Mouse (Mus musculus): Measurements from ENCODE around the gene Ccdc65.
"Not testable (repeated sequence)": the region's sequence is repeated elsewhere in the genome, so short reads cannot be mapped to it uniquely, and the experiment has no call there.

The Ccdc65 gene

DNA sequence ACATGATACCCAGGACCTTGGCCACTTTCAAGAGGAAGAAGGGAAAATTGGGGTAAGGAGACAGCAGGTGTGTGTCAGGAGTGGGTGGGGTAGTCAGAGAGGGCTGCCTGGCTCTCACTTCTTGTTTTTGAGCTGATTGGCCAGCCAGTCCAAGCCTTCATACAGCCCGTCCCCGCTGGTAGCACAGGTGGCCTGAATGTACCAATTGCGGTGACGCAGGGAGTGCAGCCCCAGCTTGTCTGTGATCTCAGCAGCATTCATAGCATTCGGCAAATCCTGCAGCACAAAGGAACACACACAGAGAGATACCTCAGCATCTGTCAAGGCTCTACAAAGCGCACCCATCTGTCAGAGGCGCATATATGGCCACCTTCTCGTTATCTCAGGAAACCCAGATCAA, 32.2 kb downstream of the Ccdc65 start:
- no peak for DNase-seq

DNA sequence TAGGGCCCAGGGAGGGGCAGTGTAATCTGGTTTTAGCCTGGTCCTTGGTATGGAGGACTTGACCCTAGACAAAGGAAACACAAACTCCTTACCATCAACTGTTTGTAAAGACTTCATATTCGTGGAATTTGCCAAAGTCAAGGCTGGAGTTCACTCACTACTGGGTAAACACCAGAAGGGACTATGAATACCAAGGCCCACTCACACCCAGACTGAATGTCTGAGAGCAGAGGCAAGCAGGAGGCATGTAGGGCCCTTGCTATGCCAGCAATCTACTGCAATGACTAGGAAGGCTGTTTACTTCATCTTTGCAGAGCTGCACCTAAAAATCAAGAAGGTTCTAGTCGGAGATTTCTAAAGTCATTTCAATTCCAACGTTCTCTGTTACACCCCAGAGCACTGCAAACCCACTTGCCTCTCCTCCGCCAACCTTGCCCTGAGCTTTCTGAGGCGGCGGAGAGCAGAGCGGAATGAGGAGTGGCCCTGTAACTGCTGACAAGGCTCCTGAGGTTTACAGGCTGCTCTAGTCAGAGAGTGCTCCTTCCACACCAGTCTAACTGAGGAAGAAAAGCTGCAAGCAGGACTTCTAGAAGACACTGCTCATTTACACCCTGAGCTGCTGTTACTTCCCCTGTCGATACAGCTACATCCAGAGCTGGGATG, 34.9 kb downstream of the Ccdc65 start:
- no peak for DNase-seq

DNA sequence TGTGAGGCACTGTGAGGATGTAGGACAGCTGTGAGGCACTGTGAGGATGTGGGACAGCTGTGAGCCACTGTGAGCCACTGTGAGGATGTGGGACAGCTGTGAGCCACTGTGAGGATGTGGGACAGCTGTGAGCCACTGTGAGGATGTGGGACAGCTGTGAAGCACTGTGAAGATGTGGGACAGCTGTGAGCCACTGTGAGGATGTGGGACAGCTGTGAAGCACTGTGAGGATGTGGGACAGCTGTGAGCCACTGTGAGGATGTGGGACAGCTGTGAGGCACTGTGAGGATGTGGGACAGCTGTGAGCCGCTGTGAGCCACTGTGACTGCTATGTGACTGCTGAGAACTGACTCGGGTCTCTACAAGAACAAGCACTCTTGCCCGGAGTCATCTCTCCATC, 35.9 kb downstream of the Ccdc65 start:
- not testable (repeated sequence) for DNase-seq

DNA sequence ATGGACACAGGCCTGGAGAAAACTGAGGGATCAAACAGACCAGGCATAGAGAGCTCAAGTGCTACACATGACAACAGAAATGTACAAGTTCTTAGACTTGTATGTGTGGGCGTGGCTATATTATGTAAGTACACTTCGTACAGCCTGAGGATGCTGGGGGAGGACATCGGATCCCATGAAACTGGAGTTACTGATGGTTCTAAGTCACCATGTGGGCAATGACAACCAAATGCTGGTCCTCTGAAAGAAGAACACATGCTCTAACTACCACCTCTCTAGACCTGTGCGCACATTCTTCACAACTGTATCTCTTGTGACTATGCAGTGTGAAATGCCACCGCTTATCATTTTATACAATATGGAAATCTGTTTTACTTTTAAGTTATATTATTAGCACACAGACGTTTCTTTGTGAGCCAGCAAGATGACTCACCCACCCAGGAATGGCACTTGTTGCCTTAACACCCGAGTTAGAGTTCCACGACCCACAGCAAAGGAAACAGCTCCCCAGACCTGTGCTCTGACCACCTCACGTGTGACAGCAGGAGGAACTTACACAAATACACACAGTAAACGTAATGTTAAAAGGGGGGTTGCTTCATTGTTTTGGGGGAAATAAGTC, 38.4 kb downstream of the Ccdc65 start:
- DNase-seq = no peak

DNA sequence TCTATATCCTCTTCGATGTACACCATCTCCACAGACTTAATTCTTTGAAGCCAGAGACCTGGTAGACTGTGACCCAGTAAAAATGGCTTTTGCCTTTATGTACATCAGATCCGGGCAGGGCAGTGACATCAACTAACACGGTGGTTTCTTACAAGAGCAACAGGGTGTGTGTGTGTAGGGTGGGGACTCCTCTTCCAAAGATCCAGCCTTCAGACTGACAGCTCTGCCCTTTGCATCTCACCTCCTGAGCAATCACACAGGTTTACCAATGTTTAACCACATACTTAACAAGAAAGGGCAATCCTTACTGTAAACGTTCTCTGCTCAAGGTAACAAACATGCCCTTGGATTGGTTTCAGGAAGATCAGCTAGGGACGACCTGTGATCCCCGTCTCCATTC, 39.3 kb downstream of the Ccdc65 start:
- no peak for DNase-seq

DNA sequence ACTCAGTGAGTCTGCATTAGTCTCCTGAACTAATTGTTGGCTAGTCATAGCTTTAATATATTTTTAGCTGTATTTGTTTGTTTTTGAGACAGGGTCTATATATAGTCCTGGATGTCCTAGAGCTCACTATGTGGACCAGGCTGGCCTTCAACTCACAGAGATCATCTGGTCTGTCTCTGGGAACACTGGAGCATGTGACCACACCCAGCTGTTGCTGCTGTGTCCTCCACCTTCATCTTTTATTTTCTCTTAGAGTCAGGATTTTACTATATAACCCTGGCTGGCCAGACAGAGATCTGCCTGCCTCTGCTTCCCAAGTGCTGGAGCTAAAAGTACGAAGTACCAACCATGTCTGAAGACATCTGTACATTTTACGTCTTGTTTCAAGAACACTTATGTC, 41.1 kb downstream of the Ccdc65 start:
- DNase-seq = no peak

DNA sequence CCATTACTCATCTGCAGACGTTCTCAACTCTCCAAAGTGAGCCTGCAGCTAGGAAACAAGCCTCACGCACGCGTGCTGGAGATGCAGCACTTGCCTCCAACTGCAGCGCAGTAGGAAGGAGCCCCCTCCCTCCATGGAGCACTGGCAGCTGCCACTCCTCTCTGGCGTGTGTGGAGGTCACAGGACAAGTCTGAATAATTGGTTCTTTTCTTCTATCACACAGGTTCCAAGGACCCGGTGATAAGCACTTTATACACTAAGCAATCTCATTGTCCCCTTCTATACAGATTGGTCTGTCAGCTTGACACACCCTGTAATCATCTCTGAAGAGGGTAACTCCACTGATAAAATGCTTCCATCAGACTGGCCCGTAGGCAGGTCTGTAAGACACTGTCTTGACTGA, 45.0 kb downstream of the Ccdc65 start:
- no peak for DNase-seq

DNA sequence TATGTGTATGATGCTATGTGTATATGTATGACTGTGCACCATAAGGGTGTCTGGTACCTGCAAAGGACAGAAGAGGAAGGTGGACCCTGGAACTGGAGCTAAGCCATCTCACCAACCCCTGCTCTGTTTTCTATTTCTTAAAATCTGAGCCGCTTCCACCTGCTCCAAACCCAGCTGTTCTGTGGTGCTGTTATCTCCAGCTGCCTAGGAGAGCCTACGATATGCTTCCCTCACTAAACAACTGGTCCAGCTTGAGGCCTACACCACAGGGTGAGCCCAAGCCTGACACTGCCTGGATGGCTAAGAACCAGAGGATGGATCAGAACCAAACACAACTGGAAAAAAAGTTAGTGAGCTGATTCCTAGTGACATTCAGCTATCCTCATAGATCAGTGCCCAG, 46.1 kb downstream of the Ccdc65 start:
- DNase-seq = no peak

DNA sequence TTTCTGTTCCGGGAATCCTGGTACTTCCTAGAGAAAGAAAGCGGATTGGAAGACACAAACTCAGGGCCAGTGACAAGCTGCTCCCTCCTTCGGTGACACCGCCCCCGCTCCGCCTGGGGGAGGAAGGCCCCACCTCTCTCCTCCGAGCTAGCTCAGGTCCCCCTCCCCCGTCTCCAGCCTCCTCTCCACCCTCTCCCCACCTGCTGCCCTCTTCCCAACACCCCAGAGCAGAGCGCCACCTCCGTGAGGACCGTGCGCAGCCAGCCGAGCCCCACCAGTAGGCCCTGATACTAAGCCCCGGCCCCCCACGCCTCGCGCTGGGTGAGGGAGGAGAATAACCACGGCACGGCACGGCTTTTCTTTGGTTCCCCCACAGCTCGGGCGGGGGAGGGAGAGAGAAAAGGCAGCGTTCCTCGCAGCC, 54.2 kb downstream of the Ccdc65 start:
- peak; percentile 56 to 57 for DNase-seq

DNA sequence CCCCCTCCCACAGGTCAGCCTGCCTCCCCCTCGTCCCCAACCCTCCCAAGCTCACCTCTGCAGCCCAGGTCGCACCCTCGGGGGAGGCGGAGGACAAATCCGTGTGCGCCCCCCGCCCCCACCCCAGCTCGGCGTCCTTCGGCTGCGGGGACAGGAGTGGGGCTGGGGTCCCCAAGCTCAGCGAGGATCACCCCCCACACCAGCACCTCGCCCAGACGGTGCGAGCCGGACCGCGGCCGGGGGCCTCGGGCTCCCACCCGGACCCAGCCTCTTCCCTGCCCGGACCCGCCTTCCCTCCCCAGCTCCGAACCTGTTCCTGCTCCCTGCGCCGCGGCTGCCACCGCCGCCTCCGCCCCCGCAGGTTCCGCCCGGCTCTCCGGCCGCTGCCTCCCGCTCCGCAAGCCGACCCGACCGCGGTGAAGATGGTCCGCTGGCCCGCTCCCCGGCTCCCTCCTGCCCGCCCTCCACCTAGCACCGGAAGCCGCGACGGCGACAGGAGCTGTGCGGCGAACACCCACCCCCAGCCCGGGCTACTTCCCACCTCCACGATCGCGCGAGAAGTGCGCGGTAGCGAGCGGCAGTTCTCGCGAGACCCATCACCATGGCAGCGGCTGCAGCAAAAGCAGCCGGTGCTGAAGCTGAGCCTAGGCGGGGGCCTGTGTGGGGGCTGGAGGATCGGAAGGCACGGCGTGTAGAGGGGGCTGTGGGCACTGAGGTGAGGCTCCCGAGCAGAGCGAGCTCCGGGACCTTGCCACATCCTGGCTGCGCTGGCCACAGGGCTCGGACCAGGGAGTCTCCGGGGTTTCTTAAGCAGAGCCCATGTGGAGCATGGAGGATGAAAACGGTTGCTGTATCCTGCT, 54.9 kb downstream of the Ccdc65 start, which contains the start of gene Arf3:
TSS of gene Arf3 (minus strand) at position 545 of the 860 bp plus-strand sequence.
- peak; percentile 96 for DNase-seq

DNA sequence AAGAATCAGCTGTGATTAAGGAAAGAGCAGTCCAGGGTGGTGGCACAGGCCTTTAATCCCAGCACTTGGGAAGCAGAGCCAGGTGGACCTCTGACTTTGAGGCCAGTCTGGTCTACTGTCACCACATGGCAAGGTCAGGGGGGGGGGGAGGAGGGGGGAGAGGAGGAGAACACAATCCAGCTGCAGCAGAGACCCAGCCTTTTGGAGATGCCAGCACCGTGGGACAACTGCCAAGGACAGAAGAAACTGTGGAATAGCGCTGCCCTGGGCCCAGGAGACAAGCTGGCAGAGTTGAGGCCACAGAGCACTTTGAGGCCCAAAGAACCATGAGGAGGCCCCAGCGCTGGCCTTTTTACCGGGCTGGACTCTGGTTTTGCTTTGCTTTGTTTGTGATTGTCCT, 57.9 kb downstream of the Ccdc65 start:
- DNase-seq = no peak

DNA sequence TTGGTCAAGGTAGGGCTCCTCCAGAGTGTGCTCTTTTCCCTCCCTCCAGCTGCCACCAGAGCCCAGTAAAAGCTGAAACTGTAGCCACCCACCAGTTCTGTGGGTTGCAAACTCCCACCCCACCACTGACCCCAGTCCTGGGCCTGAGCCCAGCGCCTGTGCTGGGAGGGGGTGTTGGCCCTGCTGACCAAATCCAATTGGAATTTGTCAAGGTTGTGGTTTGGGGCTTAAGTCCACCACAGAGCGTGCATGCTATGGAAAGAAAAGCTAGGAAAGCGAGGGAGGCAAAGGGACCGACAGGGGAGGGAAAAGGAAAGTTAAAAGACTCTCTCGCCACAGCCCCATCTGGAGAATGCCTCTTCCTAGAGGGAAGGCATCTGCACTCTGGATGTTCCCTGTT, 60.3 kb downstream of the Ccdc65 start:
- DNase-seq = no peak

DNA sequence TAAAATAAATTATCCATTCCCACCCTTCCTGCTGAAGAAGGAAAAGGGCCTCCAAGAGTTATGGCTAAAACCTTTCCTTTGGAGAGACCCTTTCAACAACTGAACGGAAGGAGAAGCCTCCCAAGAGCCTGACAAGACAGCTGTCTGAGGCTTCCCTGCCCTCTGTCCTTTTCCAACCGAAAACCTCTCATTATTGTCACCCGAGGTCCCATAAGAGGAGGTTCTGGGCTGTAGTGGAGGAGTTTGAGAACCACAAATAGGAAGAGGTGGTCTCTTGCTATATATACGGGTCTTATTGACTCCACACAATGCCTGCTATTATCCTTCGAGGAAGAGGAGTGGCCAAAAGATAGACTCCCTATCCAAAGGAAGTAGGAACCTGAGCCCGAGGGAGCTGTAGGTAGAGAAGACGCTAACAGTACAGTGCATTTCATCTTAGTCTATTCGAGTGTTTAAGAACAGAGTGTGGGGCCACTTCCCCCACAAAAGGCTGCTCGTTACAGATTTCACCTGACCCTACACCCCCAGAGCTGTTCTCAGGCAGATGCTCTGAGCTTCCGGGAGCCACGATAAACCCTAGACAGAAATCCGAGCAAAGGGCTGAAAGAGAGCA, 63.9 kb downstream of the Ccdc65 start:
- DNase-seq = no peak

DNA sequence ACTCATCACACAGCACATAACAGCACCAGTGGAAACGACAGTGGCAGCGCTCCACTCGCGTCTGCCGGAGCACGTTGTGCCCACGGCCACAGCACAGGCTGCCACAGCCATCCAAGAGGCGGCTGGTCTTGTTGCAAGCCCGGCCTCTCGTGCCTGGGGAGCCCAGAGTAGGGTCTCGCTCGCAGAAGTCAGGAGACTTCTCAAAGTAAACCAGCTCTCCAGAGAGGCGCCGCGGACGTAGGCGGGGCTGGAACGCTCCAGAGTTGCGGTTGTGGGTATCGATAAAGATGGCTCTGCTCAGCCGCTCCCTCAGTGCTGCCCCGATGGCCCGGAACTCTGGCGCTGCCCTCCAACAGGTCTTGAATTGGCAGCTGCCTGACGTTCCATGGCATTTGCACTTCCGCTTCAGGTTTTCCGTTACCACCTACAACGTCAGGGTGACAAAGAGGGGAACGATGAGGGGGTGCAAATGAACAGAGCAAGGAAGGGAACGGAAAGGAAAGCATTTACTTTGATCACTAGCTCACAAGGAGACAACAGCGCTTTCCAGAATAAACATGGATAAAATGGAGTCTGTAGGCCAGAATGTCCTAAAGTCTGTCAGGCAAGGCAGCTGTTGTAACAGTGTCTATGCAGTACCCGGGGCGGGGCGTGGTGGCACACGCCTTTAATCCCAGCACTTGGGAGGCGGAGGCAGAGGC, 64.7 kb downstream of the Ccdc65 start:
- peak; percentile 55 to 61 for DNase-seq
